In the genomic region with DNA sequence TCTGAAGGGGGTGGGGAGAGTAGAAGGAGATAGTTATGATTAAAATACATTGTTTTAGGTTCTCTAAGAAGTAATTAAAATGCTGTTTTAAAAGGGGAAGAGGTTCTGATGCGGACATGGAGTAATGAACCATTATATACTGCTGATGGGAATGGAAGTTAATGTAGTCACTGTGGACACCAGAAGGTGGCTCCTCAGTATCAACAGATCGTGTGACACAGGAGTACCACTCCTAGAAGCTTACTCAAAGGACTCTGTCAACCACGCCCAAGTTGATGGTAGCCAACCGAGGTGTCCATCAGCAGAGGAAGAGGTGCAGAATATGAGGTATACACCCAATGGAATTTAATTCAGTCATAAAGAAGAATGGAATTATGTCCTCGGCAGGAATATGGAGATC, we compare ENCODE assay signal across 39 mouse cellular contexts. TPM values are rescaled to one million over a fixed set of nuclear protein-coding genes. Genes with fewer than 3 reads are reported as not detected.
DNase-seq lines count a peak whose midpoint lies in the region; ATAC-seq and TF ChIP-seq lines count a peak whose summit lies in the region.
"Had no signal": no experiment of that assay in that cellular context is flagged by ENCODE, and none has a peak within 500 bp of the region (broad histone marks: within the 10 kb centered on the region; RNA-seq: fewer than 3 reads in every experiment).

No protein-coding gene starts in this region.

- intact Hi-C loops in heart, adult 2 months (cut with DNase I), result no loop called here

- H3K9me3 ChIP-seq in liver, embryonic 16.5 days (replicated peaks; ENCODE audit: control insufficient read depth, low read length), result no peaks in the 10 kb centered on the region
- no peaks in the 10 kb centered on the region for H3K9me3 ChIP-seq in liver, embryonic 11.5 days (ENCODE audit: control insufficient read depth, low read length)
- no peaks in the 10 kb centered on the region for H3K9me3 ChIP-seq in liver, postnatal 0 days (ENCODE audit: low read length)
- no peaks in the 10 kb centered on the region for H3K9me3 ChIP-seq in forebrain, embryonic 14.5 days (replicated peaks; ENCODE audit: control insufficient read depth, low read length)
- H3K9me3 ChIP-seq: forebrain, embryonic 12.5 days; G1E; limb, embryonic 10.5 days; limb, embryonic 15.5 days had no signal

- no peak overlapping the region for H3K4me2 ChIP-seq in liver, embryonic 16.5 days (ENCODE audit: low read depth, low read length)
- no peak overlapping the region for H3K4me2 ChIP-seq in liver, embryonic 11.5 days
- H3K4me2 ChIP-seq in liver, postnatal 0 days (ENCODE audit: low read depth, low read length), result no peak overlapping the region
- H3K4me2 ChIP-seq in forebrain, embryonic 14.5 days (ENCODE audit: low read length), result no peak overlapping the region
- H3K4me2 ChIP-seq: forebrain, embryonic 12.5 days; heart, embryonic 11.5 days; hindbrain, embryonic 14.5 days; limb, embryonic 15.5 days; lung, embryonic 14.5 days; midbrain, embryonic 11.5 days had no signal

- WGBS in heart, adult 2 months, result 63% methylated on average over 5 of the region's 5 CpGs
- 48% methylated on average over 5 of the region's 5 CpGs for WGBS in liver, embryonic 16.5 days (ENCODE audit: insufficient replicate concordance)
- 66% methylated on average over 5 of the region's 5 CpGs for WGBS in liver, embryonic 11.5 days
- 56% methylated on average over 5 of the region's 5 CpGs for WGBS in liver, postnatal 0 days (ENCODE audit: insufficient replicate concordance)
- 86% methylated on average over 5 of the region's 5 CpGs for WGBS in forebrain, embryonic 14.5 days

- DNase-seq in heart, adult 2 months, result no peak
- no peak for DNase-seq in heart, postnatal 4 days
- no peak for DNase-seq in liver, embryonic 11.5 days (ENCODE audit: low spot score)
- DNase-seq in liver, postnatal 0 days, result no peak
- no peak for DNase-seq in forebrain, embryonic 14.5 days (ENCODE audit: low spot score)
- no peak for DNase-seq in frontal cortex, postnatal 10 days (ENCODE audit: low spot score in 2 of 2)
- DNase-seq in yolk sac, embryonic 10.5 days (ENCODE audit: low spot score), result no peak
- DNase-seq: adrenal gland, postnatal 10 days; cerebellum, adult 11 months; cerebellum, postnatal 10 days; gastrocnemius, postnatal 25 days; heart, adult 11 months; heart, postnatal 36 days; kidney, adult 18-20 months; kidney, postnatal 4 days; layer of hippocampus, postnatal 36 days; lung, embryonic 14.5 days; lung, postnatal 14 days; spleen, adult 18-20 months; thymus, postnatal 4 days had no signal

- no peak for TF ChIP-seq EP300 in heart, adult 2 months (IDR thresholded peaks at IDR 0.05; ENCODE audit: insufficient read depth, low read depth, low read length)
- no peak for TF ChIP-seq EP300 in liver, postnatal 0 days (IDR thresholded peaks at IDR 0.05; ENCODE audit: low read depth)

- H3K36me3 ChIP-seq in heart, adult 2 months (ENCODE audit: control insufficient read depth, insufficient read depth, low read length), result no peaks in the 10 kb centered on the region
- no peaks in the 10 kb centered on the region for H3K36me3 ChIP-seq in liver, embryonic 16.5 days (ENCODE audit: control insufficient read depth, insufficient read depth)
- H3K36me3 ChIP-seq in liver, embryonic 11.5 days (ENCODE audit: control insufficient read depth, insufficient read depth, low read length), result no peaks in the 10 kb centered on the region
- H3K36me3 ChIP-seq in liver, postnatal 0 days (replicated peaks; ENCODE audit: insufficient read depth, low read length), result no peaks in the 10 kb centered on the region
- no peaks in the 10 kb centered on the region for H3K36me3 ChIP-seq in forebrain, embryonic 14.5 days (ENCODE audit: control insufficient read depth, insufficient read depth, low read length)
- H3K36me3 ChIP-seq: forebrain, embryonic 12.5 days; G1E; limb, embryonic 10.5 days; limb, embryonic 15.5 days had no signal

- H3K4me1 ChIP-seq in heart, adult 2 months (ENCODE audit: control insufficient read depth, insufficient read depth, low read length), result no peaks in the 10 kb centered on the region
- H3K4me1 ChIP-seq in liver, embryonic 16.5 days (ENCODE audit: control insufficient read depth, low read depth, low read length), result peaks cover 11% of the 10 kb centered on the region
- H3K4me1 ChIP-seq in liver, embryonic 11.5 days (replicated peaks; ENCODE audit: control insufficient read depth, insufficient read depth, low read length), result peaks cover 12% of the 10 kb centered on the region
- H3K4me1 ChIP-seq in liver, postnatal 0 days (ENCODE audit: insufficient read depth), result peaks cover 5% of the 10 kb centered on the region; the same call in 1 of the 2 replicates
- H3K4me1 ChIP-seq in forebrain, embryonic 14.5 days (ENCODE audit: control insufficient read depth, insufficient read depth, low read length), result no peaks in the 10 kb centered on the region
- H3K4me1 ChIP-seq: forebrain, embryonic 12.5 days; limb, embryonic 10.5 days; limb, embryonic 15.5 days had no signal

- H3K27ac ChIP-seq in heart, adult 2 months, result no peak overlapping the region
- H3K27ac ChIP-seq in liver, embryonic 16.5 days (ENCODE audit: low read length), result no peak overlapping the region
- H3K27ac ChIP-seq in liver, embryonic 11.5 days (ENCODE audit: low read depth, low read length), result no peak overlapping the region
- no peak overlapping the region for H3K27ac ChIP-seq in liver, postnatal 0 days (ENCODE audit: low read depth)
- no peak overlapping the region for H3K27ac ChIP-seq in forebrain, embryonic 14.5 days (ENCODE audit: low read depth, low read length)
- H3K27ac ChIP-seq: forebrain, embryonic 12.5 days; hindbrain, embryonic 14.5 days; kidney, postnatal 0 days; limb, embryonic 10.5 days; limb, embryonic 15.5 days had no signal

- peak; percentile 42; the same call in 1 of the 2 replicates for ATAC-seq in liver, embryonic 16.5 days (ENCODE audit: low read depth)
- no peak for ATAC-seq in liver, embryonic 11.5 days (replicated peaks; ENCODE audit: low FRiP score)
- ATAC-seq in liver, postnatal 0 days, result no peak
- ATAC-seq in forebrain, embryonic 14.5 days, result no peak
- ATAC-seq: midbrain, embryonic 16.5 days; Patski had no signal

- no peak overlapping the region for H3K4me3 ChIP-seq in heart, adult 2 months
- H3K4me3 ChIP-seq in liver, embryonic 16.5 days (ENCODE audit: low read depth, low read length), result no peak overlapping the region
- H3K4me3 ChIP-seq in liver, embryonic 11.5 days (ENCODE audit: low read depth, low read length), result no peak overlapping the region
- H3K4me3 ChIP-seq in liver, postnatal 0 days (ENCODE audit: low read depth, low read length), result no peak overlapping the region
- H3K4me3 ChIP-seq in forebrain, embryonic 14.5 days (ENCODE audit: low read depth, low read length), result no peak overlapping the region
- H3K4me3 ChIP-seq: forebrain, embryonic 12.5 days; limb, embryonic 10.5 days; limb, embryonic 15.5 days had no signal

- H3K79me2 ChIP-seq in heart, adult 2 months (replicated peaks; ENCODE audit: control insufficient read depth, insufficient read depth, low read length), result no peaks in the 10 kb centered on the region

- no peak overlapping the region for H3K9ac ChIP-seq in heart, adult 2 months (ENCODE audit: low read depth, low read length)
- H3K9ac ChIP-seq in liver, embryonic 16.5 days (ENCODE audit: low read depth, low read length), result no peak overlapping the region
- H3K9ac ChIP-seq in liver, embryonic 11.5 days (ENCODE audit: low read depth, low read length), result no peak overlapping the region
- no peak overlapping the region for H3K9ac ChIP-seq in liver, postnatal 0 days (replicated peaks)
- H3K9ac ChIP-seq in forebrain, embryonic 14.5 days (ENCODE audit: low read length), result no peak overlapping the region
- H3K9ac ChIP-seq: forebrain, embryonic 12.5 days; hindbrain, embryonic 14.5 days; limb, embryonic 15.5 days; lung, embryonic 14.5 days had no signal

- TF ChIP-seq POLR2A in heart, adult 2 months (IDR thresholded peaks at IDR 0.05; ENCODE audit: insufficient read depth, low read depth, low read length), result no peak

- TF ChIP-seq CTCF in heart, adult 2 months (IDR thresholded peaks at IDR 0.05), result peak; percentile 8; the same call in 1 of the 2 replicates
- TF ChIP-seq CTCF in liver, postnatal 0 days (IDR thresholded peaks at IDR 0.05; ENCODE audit: low read depth), result peak; percentile 57

- H3K27me3 ChIP-seq in heart, adult 2 months (ENCODE audit: control insufficient read depth, insufficient read depth, low read length), result 0 out of 2 replicates have a peak, but pooled peaks cover 1% of the 10 kb centered on the region
- H3K27me3 ChIP-seq in liver, embryonic 16.5 days (ENCODE audit: control insufficient read depth, insufficient read depth, low read depth, low read length), result no peaks in the 10 kb centered on the region; the same call in 1 of the 2 replicates
- no peaks in the 10 kb centered on the region for H3K27me3 ChIP-seq in liver, embryonic 11.5 days (replicated peaks; ENCODE audit: control insufficient read depth, insufficient read depth, low read length)
- H3K27me3 ChIP-seq in liver, postnatal 0 days (ENCODE audit: insufficient read depth, low read length), result no peaks in the 10 kb centered on the region
- no peaks in the 10 kb centered on the region for H3K27me3 ChIP-seq in forebrain, embryonic 14.5 days (replicated peaks; ENCODE audit: control insufficient read depth, insufficient read depth, low read length)
- H3K27me3 ChIP-seq: forebrain, embryonic 12.5 days; limb, embryonic 15.5 days had no signal

RNA-seq across cellular contexts. Expression of gene Msmb, which starts 13.4 kb away (rescaled TPM):
- total RNA-seq in heart, adult 2 months (2021), result not detected
- not detected in 2 replicates for polyA plus RNA-seq in heart, adult 2 months (2012; rRNA removed)
- not detected for total RNA-seq in heart, postnatal 4 days (2021)
- polyA plus RNA-seq in liver, embryonic 16.5 days (2015; fragmentation: Nextera tagmentation; extraction: Ambion mirVana), result 0.49 TPM in 1 of 2 replicates, not detected in the other
- 0.38 TPM in 1 of 2 replicates, not detected in the other for polyA plus RNA-seq in liver, embryonic 11.5 days (2014; fragmentation: Nextera tagmentation; extraction: Ambion mirVana)
- polyA plus RNA-seq in liver, postnatal 0 days (2015; fragmentation: Nextera tagmentation; extraction: Ambion mirVana), result 0.22 and 0.44 TPM in 2 replicates
- not detected in 2 replicates for polyA plus RNA-seq in forebrain, embryonic 14.5 days (2014; fragmentation: Nextera tagmentation; extraction: Ambion mirVana)
- total RNA-seq: adrenal gland, postnatal 10 days; gastrocnemius, postnatal 25 days; heart, postnatal 36 days; layer of hippocampus, adult 8-10 months; layer of hippocampus, postnatal 36 days; neutrophil, adult 5-6 weeks had no signal
- polyA plus RNA-seq: cortical plate, adult 2 months; embryonic facial prominence, embryonic 14.5 days; forebrain, embryonic 12.5 days; G1E; heart, embryonic 11.5 days; heart, embryonic 16.5 days; hindbrain, embryonic 14.5 days; kidney, postnatal 0 days; limb, embryonic 10.5 days; limb, embryonic 15.5 days; lung, embryonic 14.5 days; midbrain, embryonic 11.5 days; midbrain, embryonic 16.5 days; neural tube, embryonic 11.5 days; Patski; testis, adult 2 months; thymus, postnatal 0 days had no signal

RNA-seq across cellular contexts. Expression of gene Ncoa4, which starts 31.3 kb away (rescaled TPM):
- total RNA-seq in heart, adult 2 months (2021), result 100 to 1,000 TPM; 135 to 196 TPM
- 36.7 and 72.2 TPM in 2 replicates for polyA plus RNA-seq in heart, adult 2 months (2012; rRNA removed)
- 100 to 1,000 TPM in 1 of 2 experiments, 10 to 100 TPM in 1; 99.0 to 115 TPM for total RNA-seq in heart, postnatal 4 days (2021)
- 355 and 363 TPM in 2 replicates for polyA plus RNA-seq in liver, embryonic 16.5 days (2015; fragmentation: Nextera tagmentation; extraction: Ambion mirVana)
- polyA plus RNA-seq in liver, embryonic 11.5 days (2014; fragmentation: Nextera tagmentation; extraction: Ambion mirVana), result 172 and 197 TPM in 2 replicates
- polyA plus RNA-seq in liver, postnatal 0 days (2015; fragmentation: Nextera tagmentation; extraction: Ambion mirVana), result 126 and 141 TPM in 2 replicates
- 137 and 145 TPM in 2 replicates for polyA plus RNA-seq in forebrain, embryonic 14.5 days (2014; fragmentation: Nextera tagmentation; extraction: Ambion mirVana)

RNA-seq across cellular contexts. Expression of gene Dph3, which starts 42.9 kb away (rescaled TPM):
- 10 to 100 TPM; 81.7 to 99.2 TPM for total RNA-seq in heart, adult 2 months (2021)
- polyA plus RNA-seq in heart, adult 2 months (2012; rRNA removed), result 40.2 and 63.3 TPM in 2 replicates
- 10 to 100 TPM; 81.4 to 84.0 TPM for total RNA-seq in heart, postnatal 4 days (2021)
- polyA plus RNA-seq in liver, embryonic 16.5 days (2015; fragmentation: Nextera tagmentation; extraction: Ambion mirVana), result 48.0 and 60.6 TPM in 2 replicates
- 130 and 141 TPM in 2 replicates for polyA plus RNA-seq in liver, embryonic 11.5 days (2014; fragmentation: Nextera tagmentation; extraction: Ambion mirVana)
- 55.9 and 58.1 TPM in 2 replicates for polyA plus RNA-seq in liver, postnatal 0 days (2015; fragmentation: Nextera tagmentation; extraction: Ambion mirVana)
- polyA plus RNA-seq in forebrain, embryonic 14.5 days (2014; fragmentation: Nextera tagmentation; extraction: Ambion mirVana), result 81.5 and 93.3 TPM in 2 replicates

RNA-seq across cellular contexts. Expression of gene Oxnad1, which starts 43.2 kb away (rescaled TPM):
- 10 to 100 TPM; 49.5 to 54.9 TPM for total RNA-seq in heart, adult 2 months (2021)
- 53.9 and 92.7 TPM in 2 replicates for polyA plus RNA-seq in heart, adult 2 months (2012; rRNA removed)
- total RNA-seq in heart, postnatal 4 days (2021), result 10 to 100 TPM; 39.7 to 44.3 TPM
- polyA plus RNA-seq in liver, embryonic 16.5 days (2015; fragmentation: Nextera tagmentation; extraction: Ambion mirVana), result 13.0 and 16.9 TPM in 2 replicates
- 27.2 and 32.9 TPM in 2 replicates for polyA plus RNA-seq in liver, embryonic 11.5 days (2014; fragmentation: Nextera tagmentation; extraction: Ambion mirVana)
- 13.5 and 14.3 TPM in 2 replicates for polyA plus RNA-seq in liver, postnatal 0 days (2015; fragmentation: Nextera tagmentation; extraction: Ambion mirVana)
- 16.4 and 20.4 TPM in 2 replicates for polyA plus RNA-seq in forebrain, embryonic 14.5 days (2014; fragmentation: Nextera tagmentation; extraction: Ambion mirVana)
